Mouse (Mus musculus) lung, postnatal 0 days (tissue): ENCODE data around the gene Mnt. TPM values are rescaled to one million over a fixed set of nuclear protein-coding genes. Genes with fewer than 3 reads are reported as not detected.
"Not testable (repeated sequence)": the region's sequence is repeated elsewhere in the genome, so short reads cannot be mapped to it uniquely, and the experiment has no call there.

ENCODE experiments used
- ATAC-seq: fragments of 200-750 bp; cut with Nextera tagmentation; 2 replicates; pipeline ENCODE4 v1.8.0; 2017; ENCODE audit warnings: moderate library complexity
- DNase-seq: peaks from one replicate; pipeline ENCODE4 v3.0.0-alpha.2; 2016; ENCODE audit warnings: low spot score
- H3K27ac ChIP-seq: fragments of 300-500 bp; sonication (generic); 2 replicates; pipeline ENCODE4 v1.5.1; 2014; ENCODE audit warnings: antibody characterized with exemption, mild to moderate bottlenecking, low read length, mixed read lengths
- H3K27me3 ChIP-seq: fragments of 300-500 bp; sonication (generic); replicated peaks from 2 replicates; pipeline ENCODE4 v1.6.1; 2014; ENCODE audit warnings: low read length, mixed read lengths; ENCODE audit not compliant: insufficient read depth
- H3K36me3 ChIP-seq: fragments of 300-500 bp; sonication (generic); 2 replicates; pipeline ENCODE4 v1.6.1; 2014; ENCODE audit warnings: low read length, mixed read lengths; ENCODE audit not compliant: insufficient read depth
- H3K4me1 ChIP-seq: fragments of 300-500 bp; sonication (generic); 2 replicates; pipeline ENCODE4 v1.6.1; 2014; ENCODE audit warnings: antibody characterized with exemption, low read depth, low read length, mixed read lengths; ENCODE audit not compliant: insufficient read depth
- H3K4me2 ChIP-seq: fragments of 300-500 bp; sonication (generic); replicated peaks from 2 replicates; pipeline ENCODE4 v1.6.1; 2014; ENCODE audit warnings: low read depth, mild to moderate bottlenecking, low read length, moderate library complexity, mixed read lengths
- H3K4me3 ChIP-seq: fragments of 300-500 bp; sonication (generic); 2 replicates; pipeline ENCODE4 v1.5.1; 2014; ENCODE audit warnings: low read depth, low read length
- H3K9ac ChIP-seq: fragments of 300-500 bp; sonication (generic); replicated peaks from 2 replicates; pipeline ENCODE4 v1.6.1; 2014; ENCODE audit warnings: low read depth, mild to moderate bottlenecking
- H3K9me3 ChIP-seq: fragments of 300-500 bp; sonication (generic); 2 replicates; pipeline ENCODE4 v1.6.1; 2016; ENCODE audit warnings: low read length, mixed read lengths
- CTCF ChIP-seq: IDR thresholded peaks from 2 replicates; pipeline ENCODE4 v1.5.1; 2016; ENCODE audit warnings: antibody characterized with exemption, mild to moderate bottlenecking
- EP300 ChIP-seq: IDR thresholded peaks from 2 replicates; pipeline ENCODE4 v1.6.1; 2016; ENCODE audit warnings: antibody characterized with exemption, mild to moderate bottlenecking, control low read depth
- WGBS: fragments of 180-500 bp; shearing (Covaris S2); extraction: QIAGEN DNeasy Blood & Tissue Kit; methylation state at CpG from one replicate; pipeline ENCODE4 v1.1.7; 2014; 5-methylcytosine and 5-hydroxymethylcytosine counted together
- polyA plus RNA-seq: library from polyadenylated mRNA; unstranded; fragments of >200 nt; fragmentation: Nextera tagmentation; extraction: Ambion mirVana; gene quantifications from 2 replicates; pipeline ENCODE4 v1.2.1, GENCODE M21; 2015

Gene Mnt
- polyA plus RNA-seq, 1 experiment from 2014 or later: 4.7 TPM

DNA sequence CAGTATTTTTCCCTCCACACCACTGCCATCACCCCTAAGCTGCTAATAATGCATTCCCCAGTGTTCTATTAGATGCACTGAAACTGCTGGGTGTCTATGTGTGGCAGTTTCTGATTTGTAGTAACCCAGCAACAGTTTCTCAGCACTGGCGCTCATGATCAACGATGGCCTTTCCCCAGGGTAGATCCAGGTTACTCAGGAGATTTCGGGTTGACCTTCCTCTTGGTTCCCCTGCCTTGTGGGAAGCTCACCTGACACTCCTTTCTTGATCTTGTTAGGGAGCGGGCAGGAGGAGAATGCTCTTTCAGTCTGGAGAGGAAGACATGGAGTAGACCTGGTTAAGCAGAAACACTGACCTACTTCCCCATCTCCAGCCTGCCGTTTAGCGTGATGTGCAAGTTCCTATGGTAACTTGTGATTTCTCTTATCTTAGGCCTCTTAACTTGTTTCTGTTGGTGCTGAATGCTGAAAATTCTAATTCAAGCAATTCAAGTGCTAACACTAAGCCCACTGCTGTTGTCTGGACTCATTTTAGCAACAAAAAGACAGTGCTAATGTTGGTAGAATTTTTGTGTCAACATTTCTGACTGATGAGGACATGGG lies 22.4 kb upstream of the Mnt start:
- H3K4me2 ChIP-seq: no peak overlapping the region
- H3K27ac ChIP-seq: no peak overlapping the region
- 0 out of 2 replicates have a peak, but pooled peaks cover 6% of the 10 kb centered on the region for H3K36me3 ChIP-seq
- no peaks in the 10 kb centered on the region for H3K27me3 ChIP-seq
- no peak overlapping the region for H3K4me3 ChIP-seq
- H3K9me3 ChIP-seq: no peaks in the 10 kb centered on the region
- no peak overlapping the region for H3K9ac ChIP-seq
- WGBS: 94% methylated on average over 6 of the region's 6 CpGs
- DNase-seq (no peak), ATAC-seq (no peak)
- TF ChIP-seq CTCF: no peak
- no peaks in the 10 kb centered on the region for H3K4me1 ChIP-seq

GRCm38 (mm10) chr11:74810134-74810533 lies 20.6 kb upstream of the Mnt start:
- H3K27ac ChIP-seq: no peak overlapping the region
- H3K9ac ChIP-seq: no peak overlapping the region
- no peak overlapping the region for H3K4me3 ChIP-seq
- no peak for ATAC-seq
- H3K4me1 ChIP-seq: no peaks in the 10 kb centered on the region
- H3K27me3 ChIP-seq: no peaks in the 10 kb centered on the region
- TF ChIP-seq EP300: no peak
- peak; percentile 6; the same call in 1 of the 2 replicates for TF ChIP-seq CTCF
- no peaks in the 10 kb centered on the region for H3K9me3 ChIP-seq
- 0 out of 2 replicates have a peak, but pooled peaks cover 5% of the 10 kb centered on the region for H3K36me3 ChIP-seq
- no peak for DNase-seq
- no peak overlapping the region for H3K4me2 ChIP-seq

DNA sequence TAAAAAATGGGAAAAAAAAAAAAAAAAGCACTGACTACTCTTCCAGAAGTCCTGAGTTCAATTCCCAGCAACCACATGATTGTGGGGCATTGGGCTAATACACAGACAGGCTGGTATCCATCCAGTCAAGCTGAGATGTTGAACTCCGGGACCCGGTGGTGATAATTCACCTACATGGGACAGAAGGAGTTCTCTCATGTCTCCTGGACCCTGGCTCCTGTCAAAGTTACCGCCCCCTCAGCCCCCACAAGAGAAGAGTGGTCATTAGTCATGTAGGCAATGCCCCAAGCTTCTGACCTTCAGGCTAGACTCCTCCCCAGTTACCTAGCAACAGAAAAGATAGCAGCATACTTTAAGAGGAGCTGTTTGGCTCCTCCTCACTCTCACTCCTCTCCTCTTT lies 19.7 kb upstream of the Mnt start:
- 53% methylated on average over 3 of the region's 3 CpGs for WGBS
- DNase-seq, H3K4me2 ChIP-seq, H3K9me3 ChIP-seq, H3K36me3 ChIP-seq, H3K9ac ChIP-seq, H3K27me3 ChIP-seq, H3K27ac ChIP-seq, ATAC-seq, H3K4me1 ChIP-seq, H3K4me3 ChIP-seq: not testable (repeated sequence)

DNA sequence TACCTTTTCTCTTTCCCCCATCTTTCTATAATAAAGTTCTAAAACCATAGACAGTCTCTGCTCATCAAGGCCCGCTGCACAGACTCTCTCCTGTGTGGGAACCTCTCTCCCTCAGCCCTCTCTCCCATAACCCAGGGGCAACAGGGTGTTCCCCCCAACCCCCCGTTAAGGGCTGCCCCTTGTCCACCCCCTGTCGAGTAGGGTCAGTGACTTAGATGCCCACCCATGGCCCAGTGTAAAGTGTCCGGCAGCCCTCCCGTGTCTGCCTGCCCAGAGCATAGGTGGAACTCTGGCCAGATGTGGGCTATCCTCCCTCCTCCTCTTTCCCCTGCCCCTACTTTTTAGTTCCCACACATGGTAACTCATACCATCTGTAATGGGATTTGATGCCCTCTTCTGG lies 19.2 kb upstream of the Mnt start:
- 46% methylated on average over 5 of the region's 5 CpGs for WGBS
- ATAC-seq (no peak), DNase-seq (no peak)
- Histone ChIP-seq H3K9ac (no peak overlapping the region), H3K4me3 (no peak overlapping the region), H3K36me3 (no peaks in the 10 kb centered on the region), H3K27me3 (no peaks in the 10 kb centered on the region), H3K9me3 (no peaks in the 10 kb centered on the region), H3K27ac (no peak overlapping the region), H3K4me2 (no peak overlapping the region), H3K4me1 (no peaks in the 10 kb centered on the region)
- TF ChIP-seq CTCF: no peak
- TF ChIP-seq EP300: no peak

- H3K9ac ChIP-seq: no peak overlapping the region
- H3K27ac ChIP-seq: no peak overlapping the region
- no peaks in the 10 kb centered on the region for H3K9me3 ChIP-seq
- H3K4me3 ChIP-seq: no peak overlapping the region
- H3K36me3 ChIP-seq: peaks cover 10% of the 10 kb centered on the region
- no peaks in the 10 kb centered on the region for H3K27me3 ChIP-seq
- peak; percentile 47 for DNase-seq
- H3K4me1 ChIP-seq: no peaks in the 10 kb centered on the region
- TF ChIP-seq EP300 (no peak), CTCF (peak; percentile 52)
- no peak overlapping the region for H3K4me2 ChIP-seq
- ATAC-seq: no peak
Observed at GRCm38 (mm10) chr11:74815795-74816194, 14.9 kb upstream of the Mnt start.

DNA sequence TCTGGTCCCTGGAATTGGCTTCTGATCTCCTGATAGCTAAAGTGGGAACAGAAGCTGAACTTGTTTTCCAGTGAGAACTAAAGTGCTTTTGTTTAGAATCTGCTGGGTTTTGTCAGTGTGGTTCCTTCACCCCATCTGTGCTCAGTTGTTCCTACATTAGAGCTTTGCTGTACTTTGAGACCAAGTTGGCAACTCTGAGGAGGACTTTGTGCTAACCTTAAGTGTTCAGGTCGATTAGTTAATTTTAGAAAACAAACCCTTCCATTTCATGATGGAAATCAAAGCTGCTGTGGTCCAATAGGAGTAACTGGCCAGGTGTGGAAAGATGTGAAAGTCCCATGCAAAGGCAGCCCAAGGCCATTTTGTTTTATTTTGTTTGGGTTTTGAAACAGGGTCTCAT lies 9.8 kb upstream of the Mnt start:
- DNase-seq: no peak
- H3K36me3 ChIP-seq: peaks cover 10% of the 10 kb centered on the region
- H3K27ac ChIP-seq: no peak overlapping the region
- H3K4me3 ChIP-seq: no peak overlapping the region
- no peak overlapping the region for H3K9ac ChIP-seq
- no peak for ATAC-seq
- H3K9me3 ChIP-seq: no peaks in the 10 kb centered on the region
- H3K4me2 ChIP-seq: no peak overlapping the region
- WGBS: 48% methylated on average over 1 of the region's 1 CpGs
- no peaks in the 10 kb centered on the region for H3K27me3 ChIP-seq
- TF ChIP-seq CTCF (no peak), EP300 (no peak)
- no peaks in the 10 kb centered on the region; the same call in 1 of the 2 replicates for H3K4me1 ChIP-seq

- Histone ChIP-seq H3K27ac (no peak overlapping the region), H3K4me2 (no peak overlapping the region), H3K4me3 (no peak overlapping the region), H3K36me3 (peaks cover 10% of the 10 kb centered on the region), H3K9me3 (no peaks in the 10 kb centered on the region), H3K9ac (no peak overlapping the region), H3K27me3 (no peaks in the 10 kb centered on the region), H3K4me1 (no peaks in the 10 kb centered on the region; the same call in 1 of the 2 replicates)
- TF ChIP-seq EP300: no peak
- TF ChIP-seq CTCF: peak; percentile 75
- ATAC-seq (no peak), DNase-seq (peak; percentile 65)
- 27% methylated on average over 1 of the region's 1 CpGs for WGBS
Observed at GRCm38 (mm10) chr11:74821463-74821862, 9.3 kb upstream of the Mnt start.
